Mouse (Mus musculus) brain, embryonic 14.5 days (tissue): ENCODE data around the gene Cdkn2c. TPM values are rescaled to one million over a fixed set of nuclear protein-coding genes. Genes with fewer than 3 reads are reported as not detected.
"Not testable (repeated sequence)": the region's sequence is repeated elsewhere in the genome, so short reads cannot be mapped to it uniquely, and the experiment has no call there.

Experiments
- DNase-seq: peaks from one replicate; pipeline ENCODE4 v3.0.0-alpha.2; 2011; ENCODE audit warnings: low read depth
- CTCF ChIP-seq: fragments of 200-500 bp; IDR thresholded peaks from 2 replicates; pipeline ENCODE4 v1.5.1; 2012; ENCODE audit warnings: inconsistent platforms, mild to moderate bottlenecking, moderate library complexity, borderline replicate concordance; ENCODE audit not compliant: insufficient read depth, insufficient read length; ENCODE audit errors: extremely low read depth
- POLR2A ChIP-seq: fragments of 200-500 bp; IDR thresholded peaks from 2 replicates; pipeline ENCODE4 v1.6.1; 2012; ENCODE audit warnings: mild to moderate bottlenecking, inconsistent platforms, borderline replicate concordance; ENCODE audit not compliant: poor library complexity, insufficient read depth, insufficient read length, severe bottlenecking; ENCODE audit errors: extremely low read depth
- polyA plus RNA-seq: library from polyadenylated mRNA; depleted of rRNA; stranded (reverse); fragments of >200 nt; gene quantifications from 2 replicates; pipeline ENCODE4 v1.2.3, GENCODE M21; 2012; rRNA removed

Cdkn2c gene
- 7.5 and 10.9 TPM in 2 replicates for polyA plus RNA-seq

GRCm38 (mm10) chr4:109666461-109667269, at the start of gene Cdkn2c:
Gene Cdkn2c, minus strand, starts transcription at chr4:109667189.
- TF ChIP-seq POLR2A (peak; percentile 56; the same call in 1 of the 2 replicates), CTCF (no peak)
- DNase-seq, result peak; percentile 88

- no peak for DNase-seq
- TF ChIP-seq POLR2A, result no peak
- TF ChIP-seq CTCF, result no peak
These were observed 38.4 kb upstream of the Cdkn2c start for GRCm38 (mm10) chr4:109705349-109705748.

GRCm38 (mm10) chr4:109703568-109703967, 36.6 kb upstream of the Cdkn2c start:
- DNase-seq, result peak; percentile 74
- no peak for TF ChIP-seq CTCF
- TF ChIP-seq POLR2A, result no peak

- DNase-seq, result not testable (repeated sequence)
These were observed 33.7 kb upstream of the Cdkn2c start for GRCm38 (mm10) chr4:109700727-109701126.

- TF ChIP-seq POLR2A (no peak), CTCF (no peak)
These were observed 25.7 kb upstream of the Cdkn2c start for GRCm38 (mm10) chr4:109692674-109693073.

GRCm38 (mm10) chr4:109683561-109683960, 16.6 kb upstream of the Cdkn2c start:
- no peak for DNase-seq
- TF ChIP-seq POLR2A, result no peak
- TF ChIP-seq CTCF, result no peak

More at GRCm38 (mm10) chr4:109692674-109693073, 25.7 kb upstream of the Cdkn2c start:
- no peak for DNase-seq

GRCm38 (mm10) chr4:109677221-109677620, 10.2 kb upstream of the Cdkn2c start:
- TF ChIP-seq POLR2A (no peak), CTCF (no peak)
- DNase-seq, result no peak

- DNase-seq, result peak; percentile 99
- TF ChIP-seq POLR2A (peak; percentile 78), CTCF (peak; percentile 12; the same call in 1 of the 2 replicates)
These were observed 9.5 kb upstream of the Cdkn2c start, which contains the start of gene Faf1 for GRCm38 (mm10) chr4:109676218-109677215. Gene Faf1, plus strand, starts transcription at chr4:109676588.

- TF ChIP-seq CTCF (no peak), POLR2A (no peak)
- DNase-seq, result no peak
These were observed 7.1 kb upstream of the Cdkn2c start for GRCm38 (mm10) chr4:109674097-109674496.

GRCm38 (mm10) chr4:109671941-109672340, 5.0 kb upstream of the Cdkn2c start:
- DNase-seq, result no peak
- TF ChIP-seq CTCF, result no peak
- TF ChIP-seq POLR2A, result no peak

- TF ChIP-seq POLR2A (no peak), CTCF (no peak)
- peak; percentile 20 for DNase-seq
These were observed 3.2 kb upstream of the Cdkn2c start for GRCm38 (mm10) chr4:109670213-109670612.
